Mouse (Mus musculus) ovary, adult 18-20 months (tissue): ENCODE results near the gene Fgfrl1.
A peak's percentile ranks its signal among the peaks of the same experiment; 100 is the strongest.

Source experiments
- DNase-seq: peaks from one replicate; pipeline ENCODE4 v3.0.0; 2022; ENCODE audit warnings: low spot score, mixed read lengths

Gene Fgfrl1

GRCm38 (mm10) chr5:108700346-108700745 lies 8.2 kb downstream of the Fgfrl1 start:
- no peak for DNase-seq

DNA sequence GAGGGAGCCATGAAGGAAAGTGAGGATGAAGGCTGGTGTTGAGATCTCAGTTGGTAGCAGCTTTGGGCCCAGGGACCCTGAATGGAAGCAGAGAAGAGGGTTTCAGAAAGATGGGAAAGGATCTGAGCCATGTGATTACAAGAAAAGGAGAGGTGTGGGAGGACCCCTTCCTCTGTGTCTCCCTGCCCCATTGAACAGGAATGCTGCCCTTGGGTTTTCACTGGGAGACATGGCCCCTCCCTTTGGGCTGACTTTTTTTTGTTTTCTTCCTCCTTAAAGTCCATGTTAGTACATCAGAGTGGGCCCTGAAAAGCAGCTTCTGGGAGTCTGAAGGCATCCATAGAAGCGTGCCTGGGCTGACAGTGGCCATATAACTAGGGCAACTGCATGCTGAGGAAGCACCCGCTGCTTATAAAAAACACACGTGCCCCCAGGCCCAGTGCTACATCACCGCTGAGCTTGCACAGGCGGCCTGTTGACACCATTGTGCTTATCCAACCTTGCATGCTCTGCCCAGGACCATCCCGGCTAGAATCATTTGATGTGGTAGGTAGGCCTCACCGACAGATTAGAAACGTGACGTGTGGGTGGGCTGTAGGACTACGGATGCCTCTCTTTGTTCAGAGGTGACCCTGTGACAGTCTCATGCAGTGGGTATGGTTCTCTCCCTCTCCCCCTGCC lies 9.3 kb downstream of the Fgfrl1 start:
- DNase-seq: no peak

DNA sequence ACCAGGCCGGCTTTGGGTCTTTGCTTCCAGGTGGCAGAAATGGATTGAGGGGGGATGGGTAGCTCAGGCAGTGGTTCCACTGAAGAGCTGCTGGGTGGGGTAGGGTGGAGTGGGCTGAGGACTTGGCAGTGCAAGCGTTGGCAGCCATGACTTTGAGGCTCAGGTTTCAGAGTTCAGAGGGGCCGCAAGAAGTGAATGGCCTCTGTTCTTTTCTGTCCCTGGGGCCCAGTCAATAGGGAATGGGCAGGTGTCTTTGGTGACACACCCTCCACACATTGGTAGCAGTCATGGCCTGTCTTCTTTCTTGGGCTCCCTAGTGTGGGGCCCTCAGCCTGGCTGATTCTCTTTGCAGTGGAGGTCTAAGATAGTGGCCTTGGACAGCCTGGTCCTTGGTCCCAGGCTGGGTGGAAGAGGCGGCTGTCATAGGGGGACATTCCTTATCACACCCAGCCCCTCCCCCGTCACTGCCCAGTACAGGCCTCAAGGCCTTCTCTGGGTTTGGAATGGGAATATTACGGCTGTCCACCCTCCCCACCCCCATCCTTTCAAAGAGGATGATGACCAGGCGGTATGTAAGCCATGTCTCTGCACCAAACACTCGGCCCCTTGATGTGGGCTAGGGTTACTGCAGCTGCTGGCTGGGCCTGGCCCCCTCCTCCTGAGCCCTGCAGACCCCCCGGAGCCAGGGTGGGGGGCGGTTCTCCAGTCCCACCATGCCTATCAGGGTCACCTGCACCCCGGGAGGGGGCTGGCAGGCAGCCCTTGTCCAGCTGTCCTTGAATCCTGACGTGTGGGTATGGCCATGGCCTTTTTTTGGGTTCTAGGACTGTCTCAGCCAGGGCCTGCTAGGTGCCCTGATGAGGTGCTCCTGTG lies 11.8 kb downstream of the Fgfrl1 start:
- DNase-seq: no peak

GRCm38 (mm10) chr5:108707758-108708157 lies 15.6 kb downstream of the Fgfrl1 start:
- DNase-seq: no peak

- no peak for DNase-seq
Measured at GRCm38 (mm10) chr5:108708419-108708818, 16.2 kb downstream of the Fgfrl1 start.

- no peak for DNase-seq
Measured at GRCm38 (mm10) chr5:108708981-108709731, 17.0 kb downstream of the Fgfrl1 start.

DNA sequence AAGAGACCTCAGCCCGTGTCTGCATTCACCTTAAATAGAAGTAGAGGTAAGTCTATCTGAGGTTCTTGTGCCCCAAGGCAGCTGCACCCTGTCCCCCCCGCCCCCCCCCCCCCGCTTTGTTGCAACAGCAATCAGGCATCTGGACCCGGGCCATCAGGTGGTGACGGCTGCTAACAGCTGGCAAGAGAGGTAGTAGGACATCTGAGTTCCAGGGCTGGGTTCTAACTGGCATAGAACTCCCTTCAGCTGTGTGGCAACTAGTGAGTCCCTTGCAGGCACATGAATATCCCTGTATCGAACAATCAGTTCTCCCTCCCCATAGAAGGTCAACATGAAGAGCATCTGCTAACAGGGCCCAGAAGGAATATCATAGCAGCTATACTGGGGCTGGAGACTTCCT lies 19.8 kb downstream of the Fgfrl1 start:
- no peak for DNase-seq

- no peak for DNase-seq
Measured at GRCm38 (mm10) chr5:108713096-108713495, 20.9 kb downstream of the Fgfrl1 start.

DNA sequence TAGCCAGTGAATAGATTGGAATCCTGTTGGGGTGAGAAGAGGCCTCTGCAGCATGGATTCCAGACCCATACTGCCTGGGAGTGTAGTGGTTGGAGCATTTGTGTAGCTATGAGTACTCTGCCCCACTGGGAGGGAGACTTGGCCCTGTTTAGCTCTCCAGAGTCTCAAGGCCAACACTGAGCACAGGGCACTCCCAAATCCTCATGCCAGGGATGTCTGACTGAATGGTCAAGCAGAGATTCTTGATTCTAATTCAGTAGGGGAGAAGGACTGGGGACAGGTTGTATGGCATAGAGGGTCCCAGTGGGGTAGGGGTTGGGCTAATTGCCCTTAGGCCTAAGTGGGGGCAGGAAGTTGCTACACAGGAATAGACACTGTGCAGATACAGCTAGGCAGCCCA lies 21.5 kb downstream of the Fgfrl1 start:
- no peak for DNase-seq

DNA sequence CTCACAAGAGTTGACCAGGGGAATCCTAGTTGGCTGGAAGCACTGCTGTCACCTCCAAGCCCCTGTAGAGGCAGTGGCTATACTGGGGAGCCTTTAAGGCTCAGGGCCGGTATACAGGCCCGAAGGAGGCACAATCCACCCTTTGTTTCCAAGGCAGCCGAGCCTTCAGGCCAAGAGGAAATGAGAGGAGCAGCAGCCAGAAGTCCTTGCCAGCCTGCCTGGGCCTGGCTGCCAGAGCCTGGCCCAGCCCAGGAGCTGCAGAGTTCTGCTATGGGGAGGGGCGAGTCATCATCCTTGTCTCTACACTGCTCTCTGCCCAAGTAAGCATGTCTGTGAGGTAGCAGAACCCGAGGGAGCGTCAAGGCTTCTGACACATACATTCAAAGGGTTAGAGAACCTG lies 22.0 kb downstream of the Fgfrl1 start:
- peak; percentile 29 for DNase-seq

- DNase-seq: no peak
Measured at GRCm38 (mm10) chr5:108715974-108716373, 23.8 kb downstream of the Fgfrl1 start.

GRCm38 (mm10) chr5:108718051-108718450 lies 25.9 kb downstream of the Fgfrl1 start:
- no peak for DNase-seq

- DNase-seq: no peak
Measured at GRCm38 (mm10) chr5:108719761-108720160, 27.6 kb downstream of the Fgfrl1 start.

- no peak for DNase-seq
Measured at GRCm38 (mm10) chr5:108724006-108724405, 31.8 kb downstream of the Fgfrl1 start.

DNA sequence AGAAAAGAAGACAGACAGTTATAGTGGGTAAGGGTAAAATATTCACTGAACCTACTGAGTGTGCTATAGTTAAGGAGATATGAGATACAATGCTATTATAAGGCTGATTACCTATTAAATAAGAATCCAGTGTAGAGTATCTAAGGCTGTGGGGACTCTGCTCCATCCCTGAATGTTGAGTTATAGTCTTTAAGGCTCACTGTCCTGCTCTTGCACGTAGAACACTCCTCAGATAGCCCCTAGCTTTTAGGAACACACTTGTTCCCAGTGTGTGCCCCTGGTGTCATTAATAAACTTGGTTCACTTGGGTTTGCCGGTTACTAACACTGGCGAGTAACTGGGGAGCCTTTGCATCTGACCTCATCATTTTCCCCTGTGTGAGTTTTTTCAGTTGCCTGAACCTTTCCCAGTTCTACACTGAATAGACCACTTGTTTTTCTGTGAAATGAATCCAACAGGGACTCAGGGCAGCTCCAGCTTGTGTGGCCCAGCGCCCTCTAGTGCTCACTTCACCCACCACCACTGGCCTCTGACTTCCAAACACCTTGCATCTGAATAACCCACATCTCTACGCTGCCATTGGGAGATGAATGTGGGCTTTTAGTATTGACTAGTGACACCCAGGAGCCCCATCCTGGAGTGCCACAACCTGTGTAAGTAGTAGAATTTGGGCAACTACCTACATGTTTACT lies 34.5 kb downstream of the Fgfrl1 start:
- DNase-seq: peak; percentile 50

DNA sequence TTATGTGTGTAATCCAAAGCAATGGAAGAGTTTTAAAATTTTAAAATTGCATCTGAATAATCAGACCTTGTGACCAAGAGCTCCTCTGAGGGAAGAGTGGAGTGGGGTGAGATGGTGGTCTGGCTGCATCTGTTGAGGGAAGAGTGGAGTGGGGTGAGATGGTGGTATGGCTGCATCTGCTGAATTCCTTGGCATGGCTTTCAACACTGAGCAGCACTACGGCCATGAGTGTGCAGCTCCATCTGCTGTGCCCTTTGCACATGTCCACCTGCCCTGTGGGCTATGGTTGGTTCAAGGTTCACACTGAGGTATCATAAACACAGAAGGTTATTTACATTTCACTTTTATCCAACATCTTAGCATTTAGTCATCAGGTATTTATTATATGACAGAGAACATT lies 35.2 kb downstream of the Fgfrl1 start:
- DNase-seq: no peak

GRCm38 (mm10) chr5:108741844-108742243 lies 49.7 kb downstream of the Fgfrl1 start:
- DNase-seq: no peak

GRCm38 (mm10) chr5:108742596-108742995 lies 50.4 kb downstream of the Fgfrl1 start:
- DNase-seq: no peak

DNA sequence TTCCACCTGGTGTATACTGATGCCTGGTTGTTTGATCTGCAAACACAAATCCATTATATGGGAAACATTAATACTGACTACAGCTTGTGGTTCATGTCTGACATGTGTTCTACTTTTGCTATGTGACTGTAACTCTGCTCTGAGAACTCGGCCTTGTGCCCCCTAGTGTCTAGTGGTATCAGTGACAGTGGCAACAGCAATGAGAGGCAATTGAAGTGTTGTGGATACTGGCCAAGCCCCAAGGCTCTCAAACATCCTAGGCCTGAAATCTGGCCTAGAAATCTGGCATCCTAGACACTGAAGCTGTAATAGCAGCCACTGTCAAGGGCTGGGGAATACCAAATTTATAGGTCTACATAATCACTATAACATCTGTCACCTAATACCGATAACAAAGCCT lies 51.7 kb downstream of the Fgfrl1 start:
- no peak for DNase-seq

DNA sequence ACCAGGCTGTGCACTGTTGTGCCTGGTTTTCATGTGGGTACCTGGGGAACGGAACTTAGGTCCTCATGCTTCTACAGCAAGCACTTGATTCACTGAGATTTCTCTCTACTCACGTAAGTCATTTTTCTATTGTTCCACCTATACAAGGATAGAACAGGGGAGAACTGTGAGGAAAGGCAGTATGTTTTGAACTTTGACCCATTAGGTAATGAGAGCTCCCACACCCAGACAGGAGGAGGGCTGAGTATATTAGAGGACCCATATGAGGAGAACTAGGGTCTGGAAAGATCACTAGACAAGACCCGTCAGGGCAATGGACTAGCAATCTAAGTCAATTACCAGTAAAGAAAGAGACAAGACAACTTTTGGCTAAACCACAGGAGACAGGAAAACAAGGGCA lies 52.4 kb downstream of the Fgfrl1 start:
- no peak for DNase-seq

GRCm38 (mm10) chr5:108750328-108751210 lies 58.4 kb downstream of the Fgfrl1 start:
- no peak for DNase-seq
